Mouse (Mus musculus) hindbrain, embryonic 13.5 days (tissue): Measurements from ENCODE around the gene Rab30. TPM values are rescaled to one million over a fixed set of nuclear protein-coding genes. Genes with fewer than 3 reads are reported as not detected.

Source experiments
- polyA plus RNA-seq: library from polyadenylated mRNA; unstranded; fragments of >200 nt; fragmentation: Nextera tagmentation; extraction: Ambion mirVana; gene quantifications from 2 replicates; pipeline ENCODE4 v1.2.1, GENCODE M21; 2015

The Rab30 gene
- polyA plus RNA-seq, 1 experiment from 2014 or later, result 22.3 TPM

Other genes starting within 250 kb of the Rab30 start
- 73.0 and 80.1 TPM in 2 replicates for gene Ccdc90b, start 180.5 kb upstream of the Rab30 start, polyA plus RNA-seq
- 17.2 and 18.8 TPM in 2 replicates for gene Ankrd42, start 104.5 kb upstream of the Rab30 start, polyA plus RNA-seq
- gene Pcf11, start 71.7 kb upstream of the Rab30 start, polyA plus RNA-seq, result 22.2 and 23.1 TPM in 2 replicates
- 5.7 and 6.3 TPM in 2 replicates for gene Ddias, start 132.6 kb downstream of the Rab30 start, polyA plus RNA-seq
- 20.2 and 23.1 TPM in 2 replicates for gene Prcp, start 132.9 kb downstream of the Rab30 start, polyA plus RNA-seq